Mouse (Mus musculus) cortical plate, adult 2 months (tissue): ENCODE measurements around the gene Coq2. TPM values are rescaled to one million over a fixed set of nuclear protein-coding genes. Genes with fewer than 3 reads are reported as not detected.

Experiments used
- H3K27ac ChIP-seq: fragments of 200-500 bp; 2 replicates; pipeline ENCODE4 v1.5.1; 2012; ENCODE audit warnings: low read length, control low read depth, inconsistent platforms; ENCODE audit not compliant: insufficient read depth
- H3K4me1 ChIP-seq: fragments of 200-500 bp; 2 replicates; pipeline ENCODE4 v1.6.1; 2011; ENCODE audit warnings: low read length; ENCODE audit not compliant: control insufficient read depth, insufficient read depth
- H3K4me3 ChIP-seq: fragments of 200-500 bp; 2 replicates; pipeline ENCODE4 v1.5.1; 2011; ENCODE audit warnings: mild to moderate bottlenecking, low read length, control low read depth; ENCODE audit not compliant: insufficient read depth
- CTCF ChIP-seq: fragments of 200-500 bp; IDR thresholded peaks from 2 replicates; pipeline ENCODE4 v1.5.1; 2011; ENCODE audit warnings: mild to moderate bottlenecking, control low read depth, low read length; ENCODE audit not compliant: insufficient read depth; ENCODE audit errors: extremely low read depth
- POLR2A ChIP-seq: fragments of 200-500 bp; IDR thresholded peaks from 2 replicates; pipeline ENCODE4 v1.6.1; 2011; ENCODE audit warnings: mild to moderate bottlenecking, low read length, control low read depth; ENCODE audit not compliant: insufficient read depth; ENCODE audit errors: extremely low read depth
- polyA plus RNA-seq: library from polyadenylated mRNA; depleted of rRNA; stranded (reverse); fragments of >200 nt; gene quantifications from 2 replicates; pipeline ENCODE4 v1.2.3, GENCODE M21; 2012; rRNA removed

Coq2 gene
- polyA plus RNA-seq, 1 experiment = 157 TPM

GRCm38 (mm10) chr5:100624743-100625360, 50.1 kb downstream of the Coq2 start:
- Histone ChIP-seq H3K27ac (no peak overlapping the region), H3K4me3 (no peak overlapping the region), H3K4me1 (no peaks in the 10 kb centered on the region)
- TF ChIP-seq CTCF (no peak), POLR2A (no peak)

GRCm38 (mm10) chr5:100622509-100623163, 52.3 kb downstream of the Coq2 start:
- no peaks in the 10 kb centered on the region for H3K4me1 ChIP-seq
- H3K27ac ChIP-seq = no peak overlapping the region
- TF ChIP-seq CTCF (no peak), POLR2A (no peak)
- no peak overlapping the region for H3K4me3 ChIP-seq

- Histone ChIP-seq H3K27ac (no peak overlapping the region), H3K4me3 (no peak overlapping the region), H3K4me1 (no peaks in the 10 kb centered on the region)
- TF ChIP-seq CTCF = no peak
- TF ChIP-seq POLR2A = no peak
Measured at GRCm38 (mm10) chr5:100621876-100622508, 52.9 kb downstream of the Coq2 start.

GRCm38 (mm10) chr5:100620952-100621351, 54.0 kb downstream of the Coq2 start:
- TF ChIP-seq POLR2A = no peak
- TF ChIP-seq CTCF = no peak

GRCm38 (mm10) chr5:100619586-100620275, 55.2 kb downstream of the Coq2 start:
- H3K27ac ChIP-seq = no peak overlapping the region
- no peaks in the 10 kb centered on the region for H3K4me1 ChIP-seq
- H3K4me3 ChIP-seq = no peak overlapping the region
- TF ChIP-seq POLR2A (no peak), CTCF (no peak)

More at GRCm38 (mm10) chr5:100620952-100621351, 54.0 kb downstream of the Coq2 start:
- no peaks in the 10 kb centered on the region for H3K4me1 ChIP-seq
- H3K27ac ChIP-seq = no peak overlapping the region
- H3K4me3 ChIP-seq = no peak overlapping the region

- TF ChIP-seq CTCF = no peak
- no peak for TF ChIP-seq POLR2A
- Histone ChIP-seq H3K4me1 (no peaks in the 10 kb centered on the region), H3K4me3 (no peak overlapping the region)
Measured at GRCm38 (mm10) chr5:100613896-100614768, 60.8 kb downstream of the Coq2 start.

GRCm38 (mm10) chr5:100607868-100608267, 67.1 kb downstream of the Coq2 start:
- Histone ChIP-seq H3K27ac (no peak overlapping the region), H3K4me3 (no peak overlapping the region), H3K4me1 (no peaks in the 10 kb centered on the region)
- TF ChIP-seq CTCF (no peak), POLR2A (no peak)

More at GRCm38 (mm10) chr5:100613896-100614768, 60.8 kb downstream of the Coq2 start:
- H3K27ac ChIP-seq = no peak overlapping the region

- Histone ChIP-seq H3K4me1 (no peaks in the 10 kb centered on the region), H3K27ac (no peak overlapping the region), H3K4me3 (no peak overlapping the region)
- TF ChIP-seq CTCF = no peak
- TF ChIP-seq POLR2A = no peak
Measured at GRCm38 (mm10) chr5:100607090-100607762, 67.7 kb downstream of the Coq2 start.

GRCm38 (mm10) chr5:100605828-100606229, 69.1 kb downstream of the Coq2 start:
- TF ChIP-seq POLR2A = no peak
- Histone ChIP-seq H3K4me1 (no peaks in the 10 kb centered on the region), H3K4me3 (no peak overlapping the region), H3K27ac (no peak overlapping the region)

Other genes with a start within 250 kb of the Coq2 start
- 7.2 and 7.5 TPM in 2 replicates for gene Lin54, start 174.5 kb downstream of the Coq2 start, polyA plus RNA-seq
- 73.3 and 76.8 TPM in 2 replicates for gene Cops4, start 156.8 kb downstream of the Coq2 start, polyA plus RNA-seq
- 0.55 and 0.96 TPM in 2 replicates for gene Plac8, start 102.9 kb downstream of the Coq2 start, polyA plus RNA-seq
- 1.1 and 1.2 TPM in 2 replicates for gene Hpse, start 44.6 kb upstream of the Coq2 start, polyA plus RNA-seq
- 40.4 and 41.7 TPM in 2 replicates for gene Helq, start 123.5 kb upstream of the Coq2 start, polyA plus RNA-seq
- gene Mrps18c, start 123.5 kb upstream of the Coq2 start, polyA plus RNA-seq = 39.8 and 43.1 TPM in 2 replicates
- gene Abraxas1, start 145.8 kb upstream of the Coq2 start, polyA plus RNA-seq = 9.1 and 9.6 TPM in 2 replicates
- gene Gpat3, start 170.6 kb upstream of the Coq2 start, polyA plus RNA-seq = 3.0 and 4.0 TPM in 2 replicates